Mouse (Mus musculus) intestine, embryonic 14.5 days (tissue): ENCODE measurements around the gene Arhgef38. TPM values are rescaled to one million over a fixed set of nuclear protein-coding genes. Genes with fewer than 3 reads are reported as not detected.

Experiments used
- ATAC-seq: fragments of 200-750 bp; cut with Nextera tagmentation; replicated peaks from 2 replicates; pipeline ENCODE4 v1.8.0; 2017; ENCODE audit warnings: low read depth, moderate number of reproducible peaks, moderate TSS enrichment, moderate library complexity; ENCODE audit not compliant: low FRiP score, low TSS enrichment
- DNase-seq: peaks from one replicate; pipeline ENCODE4 v3.0.0-alpha.2; 2018; ENCODE audit warnings: low spot score
- H3K27ac ChIP-seq: fragments of 300-500 bp; sonication (generic); 2 replicates; pipeline ENCODE4 v1.5.1; 2014; ENCODE audit warnings: low read depth, mild to moderate bottlenecking, control low read depth
- H3K27me3 ChIP-seq: fragments of 300-500 bp; sonication (generic); replicated peaks from 2 replicates; pipeline ENCODE4 v1.6.1; 2014; ENCODE audit warnings: low read length, control low read depth; ENCODE audit not compliant: control insufficient read depth, insufficient read depth
- H3K36me3 ChIP-seq: fragments of 300-500 bp; sonication (generic); 2 replicates; pipeline ENCODE4 v1.6.1; 2014; ENCODE audit warnings: low read length, control low read depth; ENCODE audit not compliant: control insufficient read depth, insufficient read depth
- H3K4me1 ChIP-seq: fragments of 300-500 bp; sonication (generic); replicated peaks from 2 replicates; pipeline ENCODE4 v1.6.1; 2014; ENCODE audit warnings: low read length, control low read depth, mixed read lengths; ENCODE audit not compliant: control insufficient read depth, insufficient read depth
- H3K4me2 ChIP-seq: fragments of 300-500 bp; sonication (generic); 2 replicates; pipeline ENCODE4 v1.6.1; 2014; ENCODE audit warnings: low read length
- H3K4me3 ChIP-seq: fragments of 300-500 bp; sonication (generic); 2 replicates; pipeline ENCODE4 v1.5.1; 2014; ENCODE audit warnings: low read depth, low read length, control low read depth, mixed read lengths
- H3K9ac ChIP-seq: fragments of 300-500 bp; sonication (generic); 2 replicates; pipeline ENCODE4 v1.6.1; 2014; ENCODE audit warnings: mild to moderate bottlenecking, low read length
- H3K9me3 ChIP-seq: fragments of 300-500 bp; sonication (generic); 2 replicates; pipeline ENCODE4 v1.6.1; 2016; ENCODE audit warnings: low read length, control low read depth; ENCODE audit not compliant: control insufficient read depth
- WGBS: fragments of 180-500 bp; shearing (Covaris S2); extraction: QIAGEN DNeasy Blood & Tissue Kit; methylation state at CpG from one replicate; pipeline ENCODE4 v1.1.7; 2014; 5-methylcytosine and 5-hydroxymethylcytosine counted together
- polyA plus RNA-seq: library from polyadenylated mRNA; unstranded; fragments of >200 nt; fragmentation: Nextera tagmentation; extraction: Ambion mirVana; gene quantifications from 2 replicates; pipeline ENCODE4 v1.2.1, GENCODE M21; 2014

Gene Arhgef38
- polyA plus RNA-seq, 1 experiment from 2014 or later = 3.3 TPM

- 38% methylated on average over 5 of the region's 5 CpGs for WGBS
- no peak overlapping the region for H3K4me3 ChIP-seq
- DNase-seq (no peak), ATAC-seq (no peak)
- no peaks in the 10 kb centered on the region for H3K27me3 ChIP-seq
- no peaks in the 10 kb centered on the region for H3K9me3 ChIP-seq
- H3K9ac ChIP-seq = no peak overlapping the region
- H3K36me3 ChIP-seq = no peaks in the 10 kb centered on the region
- no peaks in the 10 kb centered on the region for H3K4me1 ChIP-seq
- H3K27ac ChIP-seq = no peak overlapping the region
- H3K4me2 ChIP-seq = no peak overlapping the region
Observed at GRCm38 (mm10) chr3:133158260-133158659, 76.5 kb downstream of the Arhgef38 start.

DNA sequence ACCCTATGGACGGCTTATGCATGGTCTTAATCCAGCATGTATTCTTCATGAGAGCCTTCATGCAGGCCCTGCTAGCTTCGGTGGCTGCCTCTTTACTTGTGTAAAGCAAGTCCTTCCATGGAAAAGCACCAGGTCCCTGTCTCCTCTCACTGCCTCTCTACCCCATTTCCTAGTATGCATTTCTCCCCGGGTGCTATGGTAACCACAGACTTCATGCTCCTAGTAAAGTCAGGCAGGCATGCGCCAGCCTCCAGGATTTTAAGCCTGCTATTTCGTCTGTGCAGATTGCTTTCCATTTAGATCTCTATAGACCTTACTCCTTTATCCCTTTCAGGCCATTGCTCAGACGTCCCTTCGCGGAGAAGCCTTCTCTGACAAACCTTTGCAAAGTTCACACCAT, 80.1 kb downstream of the Arhgef38 start:
- no peaks in the 10 kb centered on the region for H3K27me3 ChIP-seq
- H3K4me1 ChIP-seq = no peaks in the 10 kb centered on the region
- no peak overlapping the region for H3K9ac ChIP-seq
- H3K9me3 ChIP-seq = no peaks in the 10 kb centered on the region
- no peak overlapping the region for H3K4me3 ChIP-seq
- no peaks in the 10 kb centered on the region for H3K36me3 ChIP-seq
- ATAC-seq (no peak), DNase-seq (no peak)
- 79% methylated on average over 8 of the region's 8 CpGs for WGBS
- H3K27ac ChIP-seq = no peak overlapping the region
- H3K4me2 ChIP-seq = no peak overlapping the region

DNA sequence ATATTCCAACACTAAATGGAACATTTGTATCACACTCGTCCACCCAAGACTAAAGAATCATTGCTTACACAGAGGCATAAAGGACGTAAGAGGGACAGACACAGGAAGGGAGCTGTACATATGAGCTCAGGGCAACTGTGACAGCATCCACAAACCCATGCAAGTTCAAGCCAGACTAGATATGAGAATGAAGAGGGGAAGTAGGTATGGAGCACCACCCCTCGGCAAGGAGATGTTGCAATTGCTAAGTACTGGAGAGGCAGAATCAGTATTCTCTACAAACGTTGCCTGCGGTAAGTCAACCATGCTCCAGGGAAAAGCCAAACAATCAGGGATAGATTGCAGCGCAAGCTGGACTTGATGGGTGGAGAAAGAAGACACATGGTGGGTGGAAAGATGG, 81.1 kb downstream of the Arhgef38 start:
- WGBS = 68% methylated on average over 6 of the region's 6 CpGs
- Histone ChIP-seq H3K4me2 (no peak overlapping the region), H3K9ac (no peak overlapping the region), H3K36me3 (no peaks in the 10 kb centered on the region), H3K27me3 (no peaks in the 10 kb centered on the region), H3K9me3 (no peaks in the 10 kb centered on the region), H3K4me1 (no peaks in the 10 kb centered on the region), H3K4me3 (no peak overlapping the region), H3K27ac (no peak overlapping the region)
- ATAC-seq (no peak), DNase-seq (no peak)

DNA sequence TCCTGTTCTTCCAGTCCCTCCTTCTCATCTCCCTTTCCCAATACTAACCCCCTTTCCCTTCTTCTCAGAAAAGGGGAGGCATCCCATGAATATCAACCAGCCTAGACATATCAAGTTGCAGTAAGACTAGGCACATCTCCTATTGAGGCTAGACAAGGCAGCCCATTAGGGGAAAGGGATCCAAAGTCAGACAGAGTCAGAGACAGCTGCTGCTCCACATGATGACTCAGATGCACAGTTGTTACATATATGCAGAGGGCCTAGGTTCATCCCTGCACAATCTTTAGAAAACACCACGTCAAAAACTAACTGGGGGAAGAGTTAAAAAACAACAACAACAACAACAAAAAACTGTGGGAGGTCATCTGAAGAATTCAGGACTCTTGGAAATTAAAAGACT, 81.9 kb downstream of the Arhgef38 start:
- H3K27me3 ChIP-seq = no peaks in the 10 kb centered on the region
- H3K4me1 ChIP-seq = no peaks in the 10 kb centered on the region
- DNase-seq (no peak), ATAC-seq (no peak)
- no peaks in the 10 kb centered on the region for H3K9me3 ChIP-seq
- no peak overlapping the region for H3K4me2 ChIP-seq
- no peak overlapping the region for H3K9ac ChIP-seq
- H3K36me3 ChIP-seq = no peaks in the 10 kb centered on the region
- no peak overlapping the region for H3K27ac ChIP-seq
- 61% methylated on average over 1 of the region's 1 CpGs for WGBS
- no peak overlapping the region for H3K4me3 ChIP-seq

GRCm38 (mm10) chr3:133151629-133152028, 83.1 kb downstream of the Arhgef38 start:
- H3K4me3 ChIP-seq = no peak overlapping the region
- H3K27me3 ChIP-seq = no peaks in the 10 kb centered on the region
- H3K4me1 ChIP-seq = no peaks in the 10 kb centered on the region
- H3K9ac ChIP-seq = no peak overlapping the region
- WGBS = 90% methylated on average over 6 of the region's 6 CpGs
- ATAC-seq (no peak), DNase-seq (no peak)
- no peaks in the 10 kb centered on the region for H3K36me3 ChIP-seq
- no peak overlapping the region for H3K4me2 ChIP-seq
- H3K27ac ChIP-seq = no peak overlapping the region
- no peaks in the 10 kb centered on the region for H3K9me3 ChIP-seq

GRCm38 (mm10) chr3:133144511-133145147, 90.1 kb downstream of the Arhgef38 start:
- H3K9me3 ChIP-seq = no peaks in the 10 kb centered on the region
- WGBS = 80% methylated on average over 6 of the region's 6 CpGs
- H3K9ac ChIP-seq = no peak overlapping the region
- no peak for DNase-seq
- H3K27ac ChIP-seq = no peak overlapping the region
- no peak overlapping the region for H3K4me2 ChIP-seq
- H3K4me3 ChIP-seq = no peak overlapping the region
- no peak for ATAC-seq
- no peaks in the 10 kb centered on the region for H3K27me3 ChIP-seq
- no peaks in the 10 kb centered on the region for H3K36me3 ChIP-seq
- no peaks in the 10 kb centered on the region for H3K4me1 ChIP-seq

DNA sequence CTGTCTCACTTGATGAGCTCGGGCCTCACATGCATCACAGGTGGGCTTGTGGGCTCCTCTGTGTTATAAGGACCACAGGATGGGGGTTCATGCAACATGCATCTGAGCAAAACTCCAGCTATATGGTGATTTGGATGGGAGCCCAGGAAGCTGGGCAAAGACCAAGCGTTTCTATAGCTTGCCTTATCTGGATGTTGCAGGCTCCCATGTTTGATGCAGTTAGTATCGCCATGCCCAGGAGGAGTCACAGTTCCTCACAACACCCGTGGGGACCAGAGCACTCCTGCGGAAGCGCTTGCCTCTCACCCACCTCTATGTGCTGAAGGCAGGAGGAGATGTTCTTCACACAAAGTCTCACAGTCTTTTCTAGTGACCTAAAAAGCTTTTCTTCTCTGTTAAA, 92.9 kb downstream of the Arhgef38 start:
- H3K4me1 ChIP-seq = no peaks in the 10 kb centered on the region
- no peak overlapping the region for H3K4me2 ChIP-seq
- no peak overlapping the region for H3K27ac ChIP-seq
- no peaks in the 10 kb centered on the region for H3K36me3 ChIP-seq
- DNase-seq (no peak), ATAC-seq (no peak)
- H3K9ac ChIP-seq = no peak overlapping the region
- H3K4me3 ChIP-seq = no peak overlapping the region
- H3K9me3 ChIP-seq = no peaks in the 10 kb centered on the region
- 86% methylated on average over 6 of the region's 6 CpGs for WGBS
- H3K27me3 ChIP-seq = no peaks in the 10 kb centered on the region

DNA sequence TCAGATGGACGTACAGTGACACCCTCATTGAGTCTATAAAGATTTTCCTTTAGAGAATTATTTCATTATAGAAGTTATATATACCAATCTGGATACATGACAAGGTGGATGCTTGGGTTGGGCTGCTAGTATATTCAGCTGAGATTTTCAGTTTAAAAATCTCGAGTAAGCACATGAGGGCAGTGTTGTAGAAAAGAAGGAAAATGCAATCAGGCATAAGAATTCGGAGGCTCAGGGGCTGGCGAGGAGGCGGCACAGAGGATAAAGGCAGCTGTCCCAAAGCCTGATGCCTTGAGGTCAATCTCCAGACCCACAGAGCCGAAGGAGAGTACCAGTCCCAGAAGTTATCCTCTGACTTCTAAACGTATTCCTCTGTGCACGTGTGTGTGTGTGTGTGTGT, 102.1 kb downstream of the Arhgef38 start:
- no peak overlapping the region for H3K4me3 ChIP-seq
- no peak overlapping the region for H3K9ac ChIP-seq
- no peak for ATAC-seq
- no peaks in the 10 kb centered on the region for H3K4me1 ChIP-seq
- 79% methylated on average over 8 of the region's 8 CpGs for WGBS
- no peak for DNase-seq
- H3K27me3 ChIP-seq = no peaks in the 10 kb centered on the region
- no peaks in the 10 kb centered on the region for H3K9me3 ChIP-seq
- no peaks in the 10 kb centered on the region for H3K36me3 ChIP-seq
- no peak overlapping the region for H3K4me2 ChIP-seq
- no peak overlapping the region for H3K27ac ChIP-seq

- no peak for DNase-seq
- 91% methylated on average over 5 of the region's 5 CpGs for WGBS
Observed at GRCm38 (mm10) chr3:133131372-133131771, 103.4 kb downstream of the Arhgef38 start.

More at GRCm38 (mm10) chr3:133131372-133131771, 103.4 kb downstream of the Arhgef38 start:
- no peak overlapping the region for H3K9ac ChIP-seq
- H3K36me3 ChIP-seq = no peaks in the 10 kb centered on the region
- H3K4me3 ChIP-seq = no peak overlapping the region
- no peaks in the 10 kb centered on the region for H3K27me3 ChIP-seq
- no peak for ATAC-seq
- H3K9me3 ChIP-seq = no peaks in the 10 kb centered on the region
- H3K27ac ChIP-seq = no peak overlapping the region
- no peaks in the 10 kb centered on the region for H3K4me1 ChIP-seq
- H3K4me2 ChIP-seq = no peak overlapping the region
